Mouse (Mus musculus) left cerebral cortex, adult 11 months (tissue): ENCODE measurements around the gene Glcci1.
"Not testable (repeated sequence)": the region's sequence is repeated elsewhere in the genome, so short reads cannot be mapped to it uniquely, and the experiment has no call there.

Experiments used
- DNase-seq: peaks from one replicate; pipeline ENCODE4 v3.0.0; 2022; ENCODE audit warnings: low spot score

Glcci1 gene

GRCm38 (mm10) chr6:8495109-8495826, 14.1 kb upstream of the Glcci1 start:
- no peak for DNase-seq

DNA sequence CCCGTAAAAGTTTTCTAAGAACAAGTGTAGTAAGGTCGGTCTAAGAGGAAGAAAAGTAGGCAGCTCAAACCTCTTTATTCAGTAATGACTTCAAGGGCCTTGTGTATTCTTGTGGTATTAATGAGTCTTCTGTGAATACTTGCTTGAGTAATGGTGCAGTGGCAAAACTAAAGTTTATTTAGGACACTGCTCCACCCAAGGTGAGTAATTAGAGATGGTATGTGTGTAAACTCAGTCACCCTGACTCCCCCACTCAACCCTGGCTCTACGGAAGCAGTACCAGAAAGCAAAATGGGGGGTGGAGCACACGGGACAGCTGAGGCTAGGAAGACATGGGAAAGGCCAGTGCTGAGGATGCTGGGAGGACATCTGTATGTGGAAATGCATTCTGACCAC, 13.6 kb upstream of the Glcci1 start:
- DNase-seq: no peak

DNA sequence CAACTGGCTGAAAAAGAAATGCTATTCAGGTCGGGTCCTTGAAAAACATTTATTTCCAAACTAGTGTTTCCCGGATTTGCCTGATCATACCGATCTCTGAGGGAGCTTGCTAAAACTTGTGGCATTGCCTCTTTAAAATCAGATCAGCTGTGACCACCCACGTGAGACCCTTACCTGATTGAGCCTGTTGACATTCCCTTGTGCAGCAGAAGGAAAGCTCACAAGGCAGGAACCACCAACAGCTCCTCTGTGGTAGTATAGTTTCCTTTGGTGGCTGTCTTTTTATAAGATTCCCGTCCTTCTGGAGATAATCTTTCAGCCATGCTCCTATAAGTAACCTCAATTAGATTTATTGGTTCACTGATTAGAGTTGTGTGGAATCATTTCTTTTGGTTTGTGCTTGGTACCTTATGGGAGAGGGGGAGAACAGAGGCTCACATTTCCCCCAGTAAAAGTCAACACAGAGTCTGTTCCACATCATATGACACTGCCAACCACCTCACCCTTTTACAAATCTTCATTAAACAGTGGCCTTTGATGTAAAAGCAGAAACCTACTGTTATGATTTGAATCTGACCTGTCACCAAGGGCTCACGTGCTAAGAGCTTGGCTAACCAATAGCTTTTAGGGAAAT, 12.0 kb upstream of the Glcci1 start:
- DNase-seq: no peak

- DNase-seq: no peak
Observed at GRCm38 (mm10) chr6:8497868-8498257, 11.5 kb upstream of the Glcci1 start.

- no peak for DNase-seq
Observed at GRCm38 (mm10) chr6:8498961-8499360, 10.4 kb upstream of the Glcci1 start.

- DNase-seq: no peak
Observed at GRCm38 (mm10) chr6:8503953-8504352, 5.4 kb upstream of the Glcci1 start.

GRCm38 (mm10) chr6:8504521-8505228, 4.7 kb upstream of the Glcci1 start:
- DNase-seq: no peak

DNA sequence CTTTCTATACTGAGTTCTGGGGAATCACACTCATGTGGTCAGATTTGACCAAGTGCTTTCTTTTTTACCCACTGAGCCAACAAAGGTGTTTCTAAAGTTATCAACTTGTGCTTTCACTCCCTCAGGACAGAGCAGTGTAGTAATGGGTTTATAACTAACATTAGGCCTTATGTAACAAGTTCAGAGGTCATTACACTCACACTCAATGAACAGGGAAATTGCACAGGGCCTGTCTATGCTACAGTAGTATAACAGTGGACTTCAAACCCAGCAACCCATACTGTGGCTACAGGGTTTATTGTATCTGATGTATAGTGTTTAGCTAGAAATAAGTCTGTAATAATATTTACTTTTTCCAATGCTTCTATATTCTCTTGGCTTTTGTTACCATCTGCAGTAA, 2.8 kb upstream of the Glcci1 start:
- DNase-seq: no peak

DNA sequence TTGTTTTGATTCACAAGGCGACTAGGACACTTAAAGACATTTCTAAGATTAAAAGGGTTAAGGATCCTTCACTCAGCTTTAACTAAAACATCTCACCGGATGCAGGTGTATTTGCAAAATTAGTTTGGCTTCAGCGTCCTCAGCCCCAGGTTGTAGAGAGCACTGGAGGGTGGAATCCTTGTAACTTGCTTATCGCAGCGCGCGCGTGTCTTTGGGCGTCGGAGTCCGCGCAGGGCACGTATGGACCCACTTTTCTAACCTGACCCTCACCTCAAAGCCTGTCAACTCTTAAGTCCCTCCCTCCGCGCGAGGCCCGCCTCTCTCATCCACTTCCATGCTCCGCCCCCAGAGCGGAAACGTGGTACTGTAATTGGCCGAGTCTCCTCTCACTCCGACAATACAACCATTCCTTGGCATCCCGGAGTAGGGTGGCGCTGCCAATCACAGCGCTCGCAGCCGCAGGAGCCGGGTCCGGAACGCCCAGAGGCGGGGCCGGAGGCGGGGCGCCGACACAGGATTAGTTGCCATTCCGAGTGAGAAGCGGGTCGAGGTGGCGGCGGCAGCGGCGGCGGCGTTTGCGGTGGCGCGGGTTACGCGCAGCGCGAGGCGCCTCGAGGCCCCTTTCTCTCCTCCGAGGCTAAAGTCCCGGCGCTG, 390 bp upstream of the Glcci1 start:
- peak; percentile 99 for DNase-seq

GRCm38 (mm10) chr6:8509961-8510863, 812 bp downstream of the Glcci1 start:
- DNase-seq: no peak

GRCm38 (mm10) chr6:8510864-8511428, 1.5 kb downstream of the Glcci1 start:
- DNase-seq: no peak

- DNase-seq: no peak
Observed at GRCm38 (mm10) chr6:8511447-8511846, 2.0 kb downstream of the Glcci1 start.

DNA sequence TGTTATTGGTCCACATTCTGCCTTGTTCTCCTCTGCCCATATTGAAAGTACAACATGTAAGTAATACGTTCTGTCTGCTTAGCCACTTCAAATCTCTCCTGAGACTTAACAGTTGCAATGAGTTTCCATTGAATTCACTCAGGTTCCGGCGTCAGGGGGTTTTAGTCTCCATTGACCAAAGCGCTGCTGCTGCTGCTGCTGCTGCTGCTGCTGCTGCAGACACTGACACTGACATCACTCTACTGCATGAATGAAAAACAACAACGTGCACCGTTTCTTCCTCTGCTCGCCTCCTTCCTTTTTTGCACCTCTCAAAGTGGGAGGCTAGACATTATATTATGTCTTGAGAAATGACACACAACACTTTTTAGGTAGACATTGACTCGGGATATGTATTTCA, 3.0 kb downstream of the Glcci1 start:
- no peak for DNase-seq

DNA sequence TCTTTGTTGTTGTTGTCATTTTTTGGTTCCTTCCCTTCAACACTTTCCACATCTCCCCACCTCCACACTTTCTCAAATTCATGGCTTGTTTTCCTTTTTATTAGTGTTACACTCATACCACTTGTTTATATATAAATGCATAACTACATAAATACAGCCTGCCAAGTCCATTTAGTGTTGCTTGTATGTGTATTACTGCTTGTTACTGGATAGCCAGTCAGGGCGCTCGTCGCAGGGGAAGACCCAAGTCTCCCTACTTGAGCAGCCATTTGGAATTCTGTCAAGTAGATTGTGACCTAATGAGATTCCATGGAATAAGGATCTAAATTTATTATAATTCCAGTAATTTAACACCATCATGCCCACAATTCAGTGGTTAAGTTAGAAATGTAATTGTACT, 10.3 kb downstream of the Glcci1 start:
- no peak for DNase-seq

DNA sequence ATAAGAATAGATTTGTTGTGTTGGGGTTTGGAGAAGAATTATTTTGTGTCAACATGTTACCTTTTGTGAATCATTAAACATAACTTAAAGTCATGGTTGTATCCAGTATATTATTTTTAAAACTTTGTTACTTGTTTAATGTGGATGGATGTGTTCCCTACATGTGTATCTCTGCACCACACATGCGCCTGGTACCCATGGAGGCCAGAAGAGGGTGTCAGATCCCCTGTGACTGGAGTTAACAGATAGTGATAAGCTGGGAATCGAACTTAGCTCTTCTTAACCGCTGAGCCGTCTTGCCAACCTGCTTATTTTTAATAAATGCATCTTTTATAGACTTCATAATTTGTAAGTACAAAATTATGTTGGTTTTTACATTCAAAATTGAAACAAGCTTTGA, 11.8 kb downstream of the Glcci1 start:
- DNase-seq: no peak

GRCm38 (mm10) chr6:8524717-8525116, 15.3 kb downstream of the Glcci1 start:
- no peak for DNase-seq

DNA sequence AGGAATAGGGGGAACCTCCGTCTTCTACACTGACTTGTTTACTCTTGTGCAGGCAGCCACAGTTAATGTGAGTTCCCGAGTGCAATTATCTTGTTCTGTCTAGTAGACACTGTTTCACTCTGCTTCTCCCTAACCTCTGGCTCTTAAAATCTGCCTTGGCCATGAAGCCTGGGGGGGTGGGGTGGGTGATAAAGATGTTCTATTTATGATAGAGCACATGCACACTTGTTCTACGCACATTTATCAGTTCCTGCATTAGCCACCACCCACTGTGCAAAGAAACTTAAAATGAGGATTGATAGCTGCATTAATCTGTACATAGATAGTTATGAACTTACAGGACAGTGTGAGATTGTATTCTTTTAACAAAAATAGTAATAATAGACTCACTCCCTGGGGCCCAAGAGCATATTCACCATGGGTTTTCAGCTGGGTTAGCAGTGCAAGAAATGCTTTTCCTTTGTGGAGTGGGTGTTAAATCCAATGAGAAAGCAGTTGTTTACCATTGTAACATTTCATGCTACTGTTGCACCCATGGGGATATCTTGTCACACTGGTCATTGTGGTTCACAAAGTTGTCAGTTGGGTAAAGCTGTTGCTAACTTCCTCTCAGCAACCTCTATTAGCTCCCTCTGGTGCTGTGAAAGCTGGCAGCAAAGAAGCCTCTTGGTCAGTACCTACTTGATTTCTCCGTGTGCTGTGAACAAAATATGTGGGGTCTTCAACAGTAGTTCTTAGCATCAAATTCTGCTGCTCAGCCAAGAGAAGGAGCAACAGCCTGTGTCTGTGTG, 21.9 kb downstream of the Glcci1 start:
- no peak for DNase-seq

DNA sequence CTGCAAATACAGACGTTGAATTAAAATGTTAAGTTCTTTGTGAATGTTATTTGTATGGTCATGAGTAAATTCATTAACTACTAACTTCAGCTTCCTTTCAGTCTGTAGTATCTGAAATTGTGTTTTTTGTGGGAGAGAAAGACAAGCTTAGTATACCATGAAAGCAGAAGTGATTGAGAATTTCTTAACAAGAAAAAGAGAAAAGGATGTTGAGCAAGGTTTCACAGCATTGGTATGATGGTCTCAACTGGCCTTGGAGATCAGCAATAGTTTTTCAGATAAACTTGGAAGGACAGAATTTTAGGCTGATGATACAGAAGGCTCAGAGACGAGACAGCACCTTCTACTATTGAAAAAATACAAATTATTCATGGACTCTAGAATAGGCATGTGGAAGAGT, 27.5 kb downstream of the Glcci1 start:
- no peak for DNase-seq

DNA sequence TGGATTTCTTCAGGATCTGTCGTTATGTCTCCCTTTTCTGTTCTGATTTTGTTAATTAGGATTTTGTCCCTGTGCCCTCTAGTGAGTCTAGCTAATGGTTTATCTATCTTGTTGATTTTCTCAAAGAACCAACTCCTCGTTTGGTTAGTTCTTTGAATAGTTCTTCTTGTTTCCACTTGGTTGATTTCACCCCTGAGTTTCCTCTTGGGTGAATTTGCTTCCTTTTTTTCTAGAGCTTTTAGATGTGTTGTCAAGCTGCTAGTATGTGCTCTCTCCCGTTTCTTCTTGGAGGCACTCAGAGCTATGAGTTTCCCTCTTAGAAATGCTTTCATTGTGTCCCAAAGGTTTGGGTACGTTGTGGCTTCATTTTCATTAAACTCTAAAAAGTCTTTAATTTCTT, 32.1 kb downstream of the Glcci1 start:
- not testable (repeated sequence) for DNase-seq

DNA sequence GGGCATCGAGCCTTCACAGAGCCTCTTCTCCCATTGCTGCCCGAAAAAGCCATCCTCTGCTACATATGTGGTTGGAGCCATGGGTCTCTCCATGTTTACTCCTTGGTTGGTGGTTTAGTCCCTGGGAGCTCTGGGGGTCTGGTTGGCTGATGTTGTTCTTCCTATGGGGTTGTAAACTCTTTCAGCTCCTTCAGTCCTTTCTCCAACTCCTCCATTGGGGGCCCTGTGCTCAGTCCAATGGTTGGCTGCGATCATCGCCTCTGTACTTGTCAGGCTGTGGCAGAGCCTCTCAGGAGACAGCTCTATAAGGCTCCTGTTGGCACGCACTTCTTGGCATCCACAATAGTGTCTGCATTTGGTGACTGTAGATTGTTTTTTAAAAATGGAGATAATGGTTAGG, 35.4 kb downstream of the Glcci1 start:
- DNase-seq: no peak

- no peak for DNase-seq
Observed at GRCm38 (mm10) chr6:8545780-8546179, 36.4 kb downstream of the Glcci1 start.
